Mouse (Mus musculus) kidney, adult 2 months (tissue): ENCODE measurements at regions not wholly inside any gene's neighbourhood (a gene's known extent, or its start where the extent isn't known, plus 50 kb on each side); places are given as distances from the start of the nearest gene placed in this dataset.

Experiments
- DNase-seq: peaks from one replicate; pipeline ENCODE4 v3.0.0; 2021
- H3K27ac ChIP-seq: fragments of 200-500 bp; 2 replicates; pipeline ENCODE4 v1.5.1; 2012; ENCODE audit warnings: low read depth, low read length, control low read depth, inconsistent platforms; ENCODE audit not compliant: insufficient read depth
- H3K27me3 ChIP-seq: fragments of 200-500 bp; replicated peaks from 2 replicates; pipeline ENCODE4 v1.6.1; 2012; ENCODE audit warnings: mild to moderate bottlenecking, moderate library complexity, low read length, inconsistent platforms; ENCODE audit not compliant: control insufficient read depth, insufficient read depth
- H3K36me3 ChIP-seq: fragments of 200-500 bp; 2 replicates; pipeline ENCODE4 v1.6.1; 2012; ENCODE audit warnings: mild to moderate bottlenecking, moderate library complexity, low read length, inconsistent platforms; ENCODE audit not compliant: control insufficient read depth, insufficient read depth
- H3K4me1 ChIP-seq: fragments of 200-500 bp; 2 replicates; pipeline ENCODE4 v1.6.1; 2011; ENCODE audit warnings: low read length; ENCODE audit not compliant: control insufficient read depth, insufficient read depth
- H3K4me3 ChIP-seq: fragments of 200-500 bp; 2 replicates; pipeline ENCODE4 v1.5.1; 2011; ENCODE audit warnings: mild to moderate bottlenecking, low read depth, low read length, control low read depth; ENCODE audit not compliant: insufficient read depth
- CTCF ChIP-seq: fragments of 200-500 bp; conservative IDR thresholded peaks from 2 replicates; pipeline ENCODE4 v1.5.1; 2011; ENCODE audit warnings: low read depth, mild to moderate bottlenecking, control low read depth, low read length, moderate library complexity, mixed read lengths; ENCODE audit not compliant: insufficient read depth, insufficient read length
- POLR2A ChIP-seq: fragments of 200-500 bp; IDR thresholded peaks from one replicate; pipeline ENCODE4 v1.6.1; 2011; ENCODE audit warnings: low read depth, low read length, control low read depth
- WGBS: fragments of 180-500 bp; shearing (Covaris S2); methylation state at CpG from one replicate; pipeline ENCODE4 v1.1.7; 2018; 5-methylcytosine and 5-hydroxymethylcytosine counted together

- Histone ChIP-seq H3K4me3 (no peak overlapping the region), H3K27me3 (no peaks in the 10 kb centered on the region), H3K4me1 (no peaks in the 10 kb centered on the region), H3K27ac (no peak overlapping the region), H3K36me3 (no peaks in the 10 kb centered on the region)
- WGBS, result 65% methylated on average over 6 of the region's 6 CpGs
- no peak for DNase-seq
- no peak for TF ChIP-seq CTCF
These were observed 92.6 kb upstream of the Ctsc start for GRCm38 (mm10) chr7:88185120-88185796.

GRCm38 (mm10) chr7:88187555-88187954 is 90.3 kb upstream of the Ctsc start:
- 70% methylated on average over 2 of the region's 2 CpGs for WGBS

DNA sequence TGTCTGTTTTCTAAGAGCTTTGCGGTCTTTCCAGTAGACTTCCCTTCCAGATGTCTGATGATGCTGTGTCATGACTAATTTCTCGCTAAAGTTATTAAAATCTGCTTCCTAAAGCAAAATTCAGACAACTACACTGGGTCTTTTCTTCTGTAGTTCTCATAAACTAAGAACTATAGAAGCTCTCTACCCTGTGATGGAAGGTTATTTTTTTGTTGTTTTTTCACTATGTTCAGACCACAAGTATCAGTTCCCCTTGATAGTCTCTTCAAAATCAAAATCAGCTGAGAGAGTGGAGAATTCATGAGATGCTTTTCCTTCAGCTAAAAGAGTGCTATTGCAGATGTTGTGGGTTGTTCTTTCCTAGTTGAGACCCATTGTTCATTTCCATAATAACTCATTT is 85.1 kb upstream of the Ctsc start:
- no peak for TF ChIP-seq POLR2A
- no peak for TF ChIP-seq CTCF
- 75% methylated on average over 2 of the region's 2 CpGs for WGBS
- Histone ChIP-seq H3K36me3 (no peaks in the 10 kb centered on the region), H3K27me3 (no peaks in the 10 kb centered on the region), H3K27ac (no peak overlapping the region), H3K4me3 (no peak overlapping the region), H3K4me1 (no peaks in the 10 kb centered on the region)
- DNase-seq, result peak; percentile 4

More at GRCm38 (mm10) chr7:88187555-88187954, 90.3 kb upstream of the Ctsc start:
- H3K27ac ChIP-seq, result no peak overlapping the region
- no peaks in the 10 kb centered on the region for H3K36me3 ChIP-seq
- DNase-seq, result no peak
- no peak for TF ChIP-seq CTCF
- no peak for TF ChIP-seq POLR2A
- H3K4me1 ChIP-seq, result no peaks in the 10 kb centered on the region
- no peak overlapping the region for H3K4me3 ChIP-seq
- no peaks in the 10 kb centered on the region for H3K27me3 ChIP-seq

- no peak overlapping the region for H3K27ac ChIP-seq
- WGBS, result 37% methylated on average over 4 of the region's 4 CpGs
- H3K36me3 ChIP-seq, result no peaks in the 10 kb centered on the region
- TF ChIP-seq POLR2A (no peak), CTCF (no peak)
- H3K4me1 ChIP-seq, result no peaks in the 10 kb centered on the region
- no peak for DNase-seq
- no peaks in the 10 kb centered on the region for H3K27me3 ChIP-seq
- no peak overlapping the region for H3K4me3 ChIP-seq
These were observed 78.8 kb upstream of the Ctsc start for GRCm38 (mm10) chr7:88199043-88199442.

DNA sequence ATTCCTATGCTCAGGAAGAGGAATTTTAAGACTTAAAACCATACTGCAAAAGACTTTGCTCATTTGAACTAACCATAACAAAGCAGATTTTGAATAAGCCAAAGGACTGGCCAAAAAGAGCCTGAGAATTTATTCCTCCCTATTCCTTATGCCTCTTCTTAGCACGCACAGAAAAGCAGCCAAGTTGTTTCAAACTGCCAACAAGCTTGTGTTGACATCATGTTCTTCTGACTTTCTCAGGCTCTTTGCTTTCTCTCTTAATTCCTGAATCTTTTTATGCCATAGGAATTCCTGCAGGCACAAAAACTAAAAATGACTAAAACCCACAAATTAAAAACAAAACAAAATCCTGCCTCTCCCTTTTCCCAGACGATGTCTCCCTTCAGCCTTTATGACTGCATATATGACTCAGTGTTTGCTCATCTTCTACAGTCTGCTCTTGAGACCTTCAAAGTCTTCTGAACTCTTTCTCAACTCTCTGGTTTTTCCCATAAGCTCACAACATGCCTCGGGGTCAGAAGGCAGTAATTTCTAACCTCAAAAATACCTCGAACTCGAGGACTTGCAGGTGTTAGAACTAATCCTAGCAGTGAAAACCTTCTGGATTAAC is 77.9 kb upstream of the Ctsc start:
- Histone ChIP-seq H3K4me3 (no peak overlapping the region), H3K4me1 (no peaks in the 10 kb centered on the region), H3K27ac (no peak overlapping the region), H3K27me3 (no peaks in the 10 kb centered on the region), H3K36me3 (no peaks in the 10 kb centered on the region)
- DNase-seq, result no peak
- TF ChIP-seq CTCF, result no peak
- TF ChIP-seq POLR2A, result no peak
- 79% methylated on average over 5 of the region's 5 CpGs for WGBS

DNA sequence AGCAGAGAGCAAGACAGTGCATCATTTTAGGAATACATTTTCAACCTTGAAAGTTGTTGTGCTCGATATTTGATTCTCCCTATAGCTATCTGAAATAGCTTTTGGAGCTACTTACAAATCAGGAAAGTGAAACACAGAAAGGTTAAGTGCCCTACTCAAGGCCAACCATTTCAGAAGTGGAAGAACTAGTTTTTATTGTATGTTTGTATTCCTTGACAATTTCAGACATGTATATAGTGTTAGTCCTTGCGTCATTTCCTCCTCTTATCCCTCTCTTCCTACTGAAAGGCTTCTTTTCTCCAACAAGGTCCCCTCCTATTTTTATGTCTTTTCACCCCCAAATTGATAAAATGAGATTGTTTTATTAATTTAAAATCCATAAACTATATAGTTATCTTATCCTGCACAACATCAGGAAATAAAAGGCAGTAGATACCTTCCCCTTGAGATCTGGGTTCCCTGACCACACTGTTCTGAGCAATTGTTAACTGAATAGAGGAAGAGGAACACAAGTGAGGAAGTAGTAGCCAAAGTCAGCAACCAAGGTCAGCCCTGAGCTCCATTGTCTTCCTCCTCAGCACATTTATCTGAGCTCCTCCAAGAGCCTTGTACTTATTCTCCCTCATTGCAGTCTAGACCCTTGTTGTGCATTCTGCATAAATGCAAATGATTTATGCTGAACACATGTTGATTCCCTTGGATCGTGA is 76.1 kb upstream of the Ctsc start:
- H3K4me3 ChIP-seq, result no peak overlapping the region
- TF ChIP-seq CTCF (no peak), POLR2A (no peak)
- no peak for DNase-seq
- no peak overlapping the region for H3K27ac ChIP-seq
- H3K4me1 ChIP-seq, result no peaks in the 10 kb centered on the region
- no peaks in the 10 kb centered on the region for H3K36me3 ChIP-seq
- no peaks in the 10 kb centered on the region for H3K27me3 ChIP-seq
- 86% methylated on average over 3 of the region's 3 CpGs for WGBS

DNA sequence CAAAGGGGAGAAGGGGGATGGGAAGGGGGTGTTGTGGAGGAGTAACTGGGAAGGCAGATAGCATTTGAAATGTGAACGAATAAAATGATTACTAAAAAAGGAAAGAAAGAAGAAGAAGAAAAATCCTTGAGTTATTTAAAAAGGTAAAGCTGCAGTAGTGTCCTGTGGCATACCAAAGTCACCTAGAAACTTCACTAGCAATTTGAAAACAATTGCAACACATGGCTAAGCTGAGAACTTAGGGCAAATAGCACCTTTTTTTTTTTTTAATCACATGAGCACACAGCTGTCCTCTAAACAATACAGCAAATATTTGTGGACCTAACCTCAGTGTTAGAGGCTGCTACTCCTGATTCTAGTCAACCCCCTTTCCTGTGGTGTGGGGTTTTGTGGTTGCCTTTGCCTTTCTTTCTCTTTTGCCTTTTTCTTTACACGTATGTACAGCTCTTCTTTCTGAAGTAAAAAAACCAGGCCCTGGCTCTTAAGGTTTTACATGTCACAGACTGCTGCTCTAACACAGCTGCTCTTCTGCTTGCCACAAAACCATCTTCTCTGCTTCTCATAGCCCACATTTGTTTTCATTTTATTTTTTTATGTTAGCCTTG is 71.6 kb upstream of the Ctsc start:
- DNase-seq, result no peak
- Histone ChIP-seq H3K4me3 (no peak overlapping the region), H3K36me3 (no peaks in the 10 kb centered on the region), H3K27me3 (no peaks in the 10 kb centered on the region), H3K27ac (no peak overlapping the region), H3K4me1 (no peaks in the 10 kb centered on the region)
- TF ChIP-seq CTCF, result no peak
- 50% methylated on average over 2 of the region's 2 CpGs for WGBS
